Mouse (Mus musculus): ENCODE results near the gene Clec1a. TPM values are rescaled to one million over a fixed set of nuclear protein-coding genes. Genes with fewer than 3 reads are reported as not detected.
"Not testable (repeated sequence)": the region's sequence is repeated elsewhere in the genome, so short reads cannot be mapped to it uniquely, and the experiment has no call there.

The Clec1a gene
- polyA plus RNA-seq (2016; fragmentation: Nextera tagmentation; extraction: Ambion mirVana): 0.24 and 0.38 TPM in 2 replicates

DNA sequence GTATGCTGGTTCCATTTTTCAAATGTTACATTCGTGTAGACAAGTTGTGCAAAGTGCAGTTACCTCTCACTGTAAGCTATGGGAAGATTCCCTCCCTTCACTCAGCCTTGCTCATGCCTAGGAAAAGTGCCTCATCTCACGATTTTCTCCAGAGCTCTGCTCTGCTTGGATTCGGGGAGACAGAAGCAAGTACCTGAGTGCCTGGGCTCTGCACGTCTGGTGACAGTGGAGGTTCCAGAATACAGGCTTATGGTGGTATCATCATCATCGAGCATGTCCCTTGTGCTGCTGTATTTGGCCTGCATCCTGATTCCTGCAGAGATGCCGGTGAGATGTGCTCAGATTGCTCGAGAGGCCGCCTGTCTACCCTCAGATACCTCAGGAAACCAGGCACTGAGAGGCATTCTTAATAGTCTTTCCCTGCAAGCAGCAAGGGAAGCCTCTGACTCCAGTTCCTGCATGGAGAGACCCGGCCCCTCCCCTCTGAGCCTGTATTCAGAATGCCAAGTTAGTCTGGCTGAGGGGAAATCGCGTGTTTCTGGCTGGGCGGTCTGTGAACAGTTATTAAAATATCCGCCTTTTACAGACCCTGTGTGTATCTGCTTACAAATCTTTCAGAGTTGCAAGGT, at the start of gene Clec1a:
Gene Clec1a, minus strand, starts transcription at position 590 of the 629 bp plus-strand sequence.
- H3K4me1 ChIP-seq: no peaks in the 10 kb centered on the region
- no peaks in the 10 kb centered on the region for H3K9me3 ChIP-seq (replicated peaks)
- no peak within 1 kb of the TSS for H3K4me3 ChIP-seq
- H3K36me3 ChIP-seq: no peaks in the 10 kb centered on the region
- no peak within 1 kb of the TSS for H3K9ac ChIP-seq
- no peak within 1 kb of the TSS for H3K27ac ChIP-seq
- 48% methylated on average over 13 of the region's 13 CpGs for WGBS (ENCODE audit: insufficient replicate concordance)
- H3K4me2 ChIP-seq: no peak within 1 kb of the TSS
- no peak for ATAC-seq
- no peaks in the 10 kb centered on the region for H3K27me3 ChIP-seq (replicated peaks)

DNA sequence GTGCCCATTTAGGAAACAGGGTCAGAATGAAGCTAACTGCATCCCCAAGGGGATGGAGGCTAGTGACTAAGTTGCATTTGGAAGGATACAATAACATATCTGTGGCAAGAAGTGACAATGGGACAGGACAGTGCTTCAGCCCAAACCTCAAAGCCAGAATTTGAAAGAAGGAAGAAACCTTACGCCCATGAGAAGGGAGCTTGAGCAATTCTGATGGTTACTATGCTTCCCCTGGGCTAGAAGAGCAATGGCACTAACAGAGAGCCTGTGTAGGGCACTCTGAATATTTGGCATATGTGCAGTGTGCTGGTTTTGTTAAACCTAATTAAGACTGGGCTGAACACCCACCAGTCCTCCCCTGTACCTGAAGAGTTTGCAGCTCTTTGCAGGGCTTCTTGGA, 47.7 kb upstream of the Clec1a start:
- 62% methylated on average over 1 of the region's 1 CpGs for WGBS (ENCODE audit: insufficient replicate concordance)
- not testable (repeated sequence) for H3K27me3 ChIP-seq (replicated peaks); H3K36me3 ChIP-seq; H3K4me3 ChIP-seq; H3K27ac ChIP-seq; ATAC-seq; H3K9ac ChIP-seq; H3K4me2 ChIP-seq; H3K4me1 ChIP-seq; H3K9me3 ChIP-seq (replicated peaks)

DNA sequence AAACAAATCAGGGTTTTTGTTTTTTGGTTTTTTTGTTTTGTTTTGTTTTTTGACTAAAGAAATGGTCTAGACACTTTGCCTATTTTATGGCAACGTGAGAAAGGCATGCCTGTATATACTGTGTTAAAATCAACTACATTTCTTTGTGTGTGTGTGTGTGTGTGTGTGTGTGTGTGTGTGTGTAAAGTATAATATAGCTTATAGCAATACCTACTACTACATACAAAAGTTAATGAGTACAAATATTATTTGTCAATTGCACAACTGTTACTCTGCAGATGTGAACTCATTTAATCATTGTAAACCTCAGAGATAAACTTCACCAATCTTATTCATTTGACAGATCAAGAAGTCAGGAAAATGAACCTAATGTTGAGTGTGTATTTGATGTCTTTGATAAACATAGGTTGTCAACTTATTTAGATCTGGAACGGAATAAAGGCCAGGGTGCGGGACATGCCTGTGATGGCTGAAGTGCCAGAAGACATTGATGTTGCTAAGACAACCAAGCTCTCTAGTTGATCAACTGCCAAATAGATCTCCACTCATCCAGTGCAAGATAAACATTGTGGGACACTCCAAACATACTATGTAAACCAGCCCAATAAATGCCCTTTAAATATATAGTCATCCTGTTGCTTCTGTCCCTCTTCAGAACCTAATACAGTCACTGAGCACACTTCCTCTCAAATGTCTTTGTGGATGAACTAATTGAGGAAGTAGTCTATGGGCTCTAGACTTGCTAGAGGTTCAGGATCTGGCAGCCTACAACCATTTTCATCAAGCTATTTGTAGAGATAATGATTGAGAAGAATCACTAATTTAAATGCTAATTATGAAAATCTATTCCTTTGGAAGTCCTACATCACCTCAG, 45.8 kb upstream of the Clec1a start:
- Histone ChIP-seq H3K36me3 (no peaks in the 10 kb centered on the region), H3K9me3 (replicated peaks) (no peaks in the 10 kb centered on the region), H3K4me3 (no peak overlapping the region), H3K4me2 (no peak overlapping the region), H3K27me3 (replicated peaks) (no peaks in the 10 kb centered on the region), H3K27ac (no peak overlapping the region), H3K9ac (no peak overlapping the region), H3K4me1 (no peaks in the 10 kb centered on the region)
- no peak for ATAC-seq
- 70% methylated on average over 3 of the region's 3 CpGs for WGBS (ENCODE audit: insufficient replicate concordance)

DNA sequence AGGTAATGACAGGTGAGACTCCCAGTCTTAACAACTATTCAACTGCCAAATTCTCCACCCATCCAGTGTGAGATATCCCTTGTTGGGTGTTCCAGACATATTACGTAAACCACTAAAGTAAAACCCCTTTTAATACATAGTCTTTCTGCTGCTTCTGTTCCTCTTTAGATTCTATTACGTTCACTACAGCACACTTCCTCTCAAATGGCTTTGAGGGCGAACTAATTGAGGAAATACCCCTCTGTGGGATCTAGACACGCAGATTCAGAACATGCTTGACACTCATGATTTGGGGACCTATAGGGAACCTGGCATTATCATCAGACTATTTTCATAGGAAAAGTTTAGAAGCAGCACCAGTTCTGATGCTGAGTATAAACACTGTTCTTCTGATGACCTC, 43.1 kb upstream of the Clec1a start:
- no peak for ATAC-seq
- no peak overlapping the region for H3K4me3 ChIP-seq
- H3K27ac ChIP-seq: no peak overlapping the region
- no peak overlapping the region for H3K4me2 ChIP-seq
- no peaks in the 10 kb centered on the region for H3K27me3 ChIP-seq (replicated peaks)
- no peaks in the 10 kb centered on the region for H3K4me1 ChIP-seq
- no peaks in the 10 kb centered on the region for H3K9me3 ChIP-seq (replicated peaks)
- H3K9ac ChIP-seq: no peak overlapping the region
- WGBS (ENCODE audit: insufficient replicate concordance): 36% methylated on average over 4 of the region's 4 CpGs
- H3K36me3 ChIP-seq: no peaks in the 10 kb centered on the region

DNA sequence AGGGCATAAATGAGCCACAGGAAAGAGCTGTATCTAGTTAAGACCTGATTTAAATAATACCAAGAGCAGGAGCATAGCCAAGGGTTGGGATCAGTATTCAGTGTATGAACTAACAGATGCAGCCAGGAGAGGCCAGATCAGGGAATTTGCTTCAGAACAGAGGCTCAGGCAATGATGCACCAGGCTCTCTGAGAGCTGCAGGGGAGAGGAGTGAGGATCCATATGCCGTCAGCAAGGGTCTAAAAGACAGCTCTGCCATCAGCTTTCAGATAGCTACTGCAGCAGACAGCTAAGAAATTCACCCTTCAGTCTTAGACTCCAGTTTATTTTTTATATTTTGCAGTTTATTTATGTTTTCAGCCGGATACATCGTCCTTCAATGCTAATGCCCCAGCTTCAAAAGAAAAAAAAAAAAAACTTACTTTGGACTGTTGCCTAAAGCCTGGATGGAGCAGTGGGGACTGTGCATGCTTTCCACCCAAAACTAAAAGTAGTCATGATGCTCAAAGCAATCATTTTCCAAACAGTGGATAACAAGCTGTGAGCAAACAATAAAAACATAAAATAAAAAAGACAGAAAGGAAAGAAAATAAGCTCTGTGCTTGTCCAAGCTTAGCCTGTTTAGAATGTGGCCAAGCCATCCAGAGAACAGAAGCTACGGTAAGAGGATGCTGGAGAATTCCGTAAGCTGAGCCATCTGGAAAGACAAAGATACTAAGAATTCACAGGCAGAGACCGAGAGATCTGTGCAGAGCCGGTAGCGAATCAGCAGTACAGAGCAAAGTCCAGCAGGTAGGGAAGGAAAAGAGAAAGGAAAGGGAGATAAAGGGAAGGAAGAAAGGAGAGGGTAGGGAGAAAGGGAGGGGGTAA, 28.5 kb upstream of the Clec1a start:
- H3K27me3 ChIP-seq (replicated peaks): no peaks in the 10 kb centered on the region
- no peaks in the 10 kb centered on the region for H3K36me3 ChIP-seq
- 69% methylated on average over 8 of the region's 8 CpGs for WGBS (ENCODE audit: insufficient replicate concordance)
- H3K9ac ChIP-seq: no peak overlapping the region
- H3K4me2 ChIP-seq: no peak overlapping the region
- H3K4me3 ChIP-seq: no peak overlapping the region
- H3K27ac ChIP-seq: no peak overlapping the region
- no peaks in the 10 kb centered on the region for H3K4me1 ChIP-seq
- ATAC-seq: no peak
- H3K9me3 ChIP-seq (replicated peaks): no peaks in the 10 kb centered on the region

DNA sequence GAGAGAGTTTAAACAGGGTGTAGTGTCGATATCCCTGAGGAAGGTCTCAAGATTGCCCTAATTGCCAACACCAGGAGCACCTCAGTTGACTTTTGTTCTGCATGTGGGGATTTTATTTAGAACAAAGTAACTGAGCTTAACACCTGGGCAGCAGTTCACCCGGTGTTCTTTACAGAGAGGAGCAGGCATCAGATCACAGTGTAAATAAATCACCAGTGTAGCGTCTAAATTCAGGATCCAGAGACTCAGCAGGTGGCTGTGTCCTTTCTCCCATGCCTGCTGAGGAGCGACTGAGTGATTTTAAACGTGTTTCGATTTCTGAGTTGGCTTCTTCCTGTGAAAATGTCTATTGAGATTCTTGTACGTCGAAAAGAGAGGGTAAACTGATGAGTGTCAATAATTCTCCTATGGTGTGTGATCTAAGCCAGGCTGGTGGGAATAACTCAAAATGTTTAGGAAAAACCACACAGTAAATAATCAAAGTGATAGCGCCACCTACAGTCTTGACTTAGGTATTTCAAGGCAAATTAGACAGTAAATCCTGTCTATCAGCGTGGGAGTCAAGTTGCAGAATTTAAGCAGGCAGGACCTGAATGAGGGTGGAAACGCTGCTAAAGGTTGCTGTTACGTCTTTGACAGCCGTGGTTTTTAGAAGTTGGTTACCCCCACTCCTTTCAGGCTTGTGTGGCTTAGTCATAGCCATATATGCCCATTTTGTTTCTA, 24.8 kb upstream of the Clec1a start:
- Histone ChIP-seq H3K4me1 (no peaks in the 10 kb centered on the region), H3K27ac (no peak overlapping the region), H3K9me3 (replicated peaks) (no peaks in the 10 kb centered on the region), H3K36me3 (no peaks in the 10 kb centered on the region), H3K4me3 (no peak overlapping the region), H3K4me2 (no peak overlapping the region), H3K27me3 (replicated peaks) (no peaks in the 10 kb centered on the region), H3K9ac (no peak overlapping the region)
- 26% methylated on average over 13 of the region's 13 CpGs for WGBS (ENCODE audit: insufficient replicate concordance)
- ATAC-seq: no peak

DNA sequence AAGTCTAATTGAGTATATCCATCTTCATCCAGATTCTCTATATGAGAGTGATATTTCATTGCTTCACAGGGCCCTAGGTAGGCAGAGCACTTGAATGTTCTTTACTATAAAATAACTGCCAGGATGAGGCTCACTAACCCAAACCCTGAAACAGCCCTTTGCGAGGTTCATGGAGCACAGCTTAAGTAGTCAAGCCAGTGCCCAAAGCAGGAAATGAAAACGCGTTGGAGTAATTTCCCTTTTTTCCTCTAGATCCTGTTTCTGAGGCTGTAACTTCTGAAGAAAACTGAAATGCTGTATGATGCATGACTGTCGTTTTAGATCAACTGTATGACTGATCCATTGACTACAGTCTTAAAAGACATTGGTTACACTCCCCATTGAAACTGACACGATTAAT, 20.8 kb upstream of the Clec1a start:
- 45% methylated on average over 5 of the region's 5 CpGs for WGBS (ENCODE audit: insufficient replicate concordance)
- no peaks in the 10 kb centered on the region for H3K27me3 ChIP-seq (replicated peaks)
- no peaks in the 10 kb centered on the region for H3K9me3 ChIP-seq (replicated peaks)
- ATAC-seq: no peak
- H3K9ac ChIP-seq: no peak overlapping the region
- no peak overlapping the region for H3K4me2 ChIP-seq
- no peak overlapping the region for H3K4me3 ChIP-seq
- H3K4me1 ChIP-seq: no peaks in the 10 kb centered on the region
- no peaks in the 10 kb centered on the region for H3K36me3 ChIP-seq
- H3K27ac ChIP-seq: no peak overlapping the region

DNA sequence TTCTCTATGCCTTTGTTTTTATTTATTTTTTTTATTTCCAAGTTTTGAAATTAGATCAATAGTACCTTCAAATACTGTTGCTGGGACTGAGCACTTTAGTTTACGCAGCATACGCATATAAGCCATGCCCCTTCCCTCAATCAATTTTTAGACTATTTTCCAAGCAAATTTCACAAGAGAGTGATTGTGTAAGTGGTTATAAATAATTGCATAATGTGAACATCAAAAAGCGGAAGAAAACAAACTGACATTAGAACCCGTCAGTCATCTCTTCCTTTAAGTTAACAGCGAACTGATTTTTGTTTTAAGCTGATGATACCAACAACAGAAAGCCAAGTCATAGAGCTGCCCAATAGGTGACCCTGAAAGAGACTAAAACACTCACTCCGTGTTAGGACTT, 19.6 kb upstream of the Clec1a start:
- 72% methylated on average over 6 of the region's 6 CpGs for WGBS (ENCODE audit: insufficient replicate concordance)
- H3K9me3 ChIP-seq (replicated peaks): no peaks in the 10 kb centered on the region
- no peak overlapping the region for H3K4me2 ChIP-seq
- no peaks in the 10 kb centered on the region for H3K27me3 ChIP-seq (replicated peaks)
- H3K27ac ChIP-seq: no peak overlapping the region
- no peaks in the 10 kb centered on the region for H3K4me1 ChIP-seq
- H3K36me3 ChIP-seq: no peaks in the 10 kb centered on the region
- no peak for ATAC-seq
- H3K9ac ChIP-seq: no peak overlapping the region
- no peak overlapping the region for H3K4me3 ChIP-seq

DNA sequence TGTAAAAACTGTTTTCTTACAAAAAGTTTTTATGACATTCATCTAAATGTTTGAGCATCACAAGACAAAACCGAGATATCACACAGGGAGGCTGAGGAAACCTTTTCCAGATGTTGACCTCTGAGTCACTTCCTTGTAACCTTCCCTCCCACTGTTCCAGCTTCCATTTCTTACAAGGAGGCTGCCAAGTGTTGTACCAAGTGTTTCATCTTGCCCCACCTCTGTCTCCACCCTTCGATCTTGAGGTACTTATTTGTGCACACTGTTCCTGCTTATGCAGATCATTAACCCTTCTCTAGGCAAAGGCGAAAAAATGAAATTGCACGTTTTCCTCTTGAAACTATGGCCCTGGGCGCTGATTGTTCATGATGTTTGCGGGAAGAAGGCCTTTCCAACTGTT, 2.1 kb downstream of the Clec1a start:
- H3K4me2 ChIP-seq: no peak overlapping the region
- WGBS (ENCODE audit: insufficient replicate concordance): 68% methylated on average over 6 of the region's 6 CpGs

DNA sequence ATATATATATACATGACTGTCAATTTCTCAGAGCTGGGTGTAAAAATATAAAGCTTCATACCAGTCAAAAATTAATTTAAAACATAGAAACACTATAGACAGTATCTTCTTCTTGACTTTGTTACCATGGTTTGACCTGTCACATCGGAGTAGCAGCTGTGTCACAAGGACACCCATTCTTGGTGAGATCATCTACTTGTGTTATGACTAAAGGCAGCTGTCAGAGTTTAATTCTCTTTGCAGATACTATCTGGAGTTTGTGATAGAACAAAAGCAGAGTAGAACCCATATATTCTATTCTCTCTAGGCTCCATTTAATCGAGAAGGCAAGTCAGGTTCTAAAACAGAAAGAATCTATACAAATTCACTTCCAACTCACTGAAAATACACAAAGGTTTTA, 13.8 kb downstream of the Clec1a start:
- H3K36me3 ChIP-seq: no peaks in the 10 kb centered on the region
- H3K9me3 ChIP-seq (replicated peaks): no peaks in the 10 kb centered on the region
- no peaks in the 10 kb centered on the region for H3K4me1 ChIP-seq
- WGBS (ENCODE audit: insufficient replicate concordance): 77% methylated on average over 2 of the region's 2 CpGs
- H3K9ac ChIP-seq: no peak overlapping the region
- no peak overlapping the region for H3K4me2 ChIP-seq
- no peak overlapping the region for H3K27ac ChIP-seq
- no peak overlapping the region for H3K4me3 ChIP-seq
- H3K27me3 ChIP-seq (replicated peaks): no peaks in the 10 kb centered on the region
- ATAC-seq: no peak

More for the DNA sequence above, 2.1 kb downstream of the Clec1a start:
- no peak for ATAC-seq
- no peak overlapping the region for H3K9ac ChIP-seq
- H3K4me3 ChIP-seq: no peak overlapping the region
- no peaks in the 10 kb centered on the region for H3K27me3 ChIP-seq (replicated peaks)
- H3K9me3 ChIP-seq (replicated peaks): no peaks in the 10 kb centered on the region
- H3K36me3 ChIP-seq: no peaks in the 10 kb centered on the region
- H3K4me1 ChIP-seq: no peaks in the 10 kb centered on the region
- H3K27ac ChIP-seq: no peak overlapping the region

DNA sequence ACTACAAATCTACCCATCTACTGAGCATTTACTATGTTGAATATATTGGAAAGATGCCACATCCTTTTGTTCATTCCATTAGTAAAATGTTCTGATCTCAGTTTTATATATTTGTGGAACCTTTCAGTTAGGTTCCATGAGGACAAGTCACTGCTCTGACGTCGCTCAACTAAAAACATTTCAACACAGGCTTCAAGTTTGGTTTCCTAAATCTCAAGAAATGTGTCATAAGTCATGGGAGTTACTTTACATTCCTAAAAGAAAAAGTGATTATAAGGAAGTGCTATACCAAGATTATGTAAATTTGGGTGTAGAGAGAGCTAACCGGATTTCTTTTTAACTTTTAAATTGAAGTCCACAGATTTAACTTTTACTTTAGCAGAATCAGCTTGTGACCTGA, 15.8 kb downstream of the Clec1a start:
- H3K9ac ChIP-seq: no peak overlapping the region
- H3K4me2 ChIP-seq: no peak overlapping the region
- H3K4me1 ChIP-seq: no peaks in the 10 kb centered on the region
- H3K27me3 ChIP-seq (replicated peaks): no peaks in the 10 kb centered on the region
- H3K27ac ChIP-seq: no peak overlapping the region
- no peak for ATAC-seq
- H3K36me3 ChIP-seq: no peaks in the 10 kb centered on the region
- no peaks in the 10 kb centered on the region for H3K9me3 ChIP-seq (replicated peaks)
- 71% methylated on average over 3 of the region's 3 CpGs for WGBS (ENCODE audit: insufficient replicate concordance)
- H3K4me3 ChIP-seq: no peak overlapping the region

Data from liver, embryonic 12.5 days (tissue).